Mouse (Mus musculus) testis, adult 2 months (tissue): Measurements from ENCODE around the gene Rnf220. TPM values are rescaled to one million over a fixed set of nuclear protein-coding genes. Genes with fewer than 3 reads are reported as not detected.
A peak's percentile ranks its signal among the peaks of the same experiment; 100 is the strongest.

ENCODE experiments used
- H3K27ac ChIP-seq: fragments of 200-500 bp; 2 replicates; pipeline ENCODE4 v1.5.1; 2012; ENCODE audit warnings: low read depth, low read length; ENCODE audit not compliant: control insufficient read depth, insufficient read depth
- H3K27me3 ChIP-seq: fragments of 200-500 bp; 2 replicates; pipeline ENCODE4 v1.6.1; 2012; ENCODE audit warnings: mild to moderate bottlenecking, low read length, moderate library complexity; ENCODE audit not compliant: control insufficient read depth, insufficient read depth
- H3K36me3 ChIP-seq: fragments of 200-500 bp; 2 replicates; pipeline ENCODE4 v1.6.1; 2012; ENCODE audit warnings: mild to moderate bottlenecking, low read length; ENCODE audit not compliant: control insufficient read depth, insufficient read depth
- H3K4me1 ChIP-seq: fragments of 200-500 bp; 2 replicates; pipeline ENCODE4 v1.6.1; 2012; ENCODE audit warnings: low read length; ENCODE audit not compliant: control insufficient read depth, insufficient read depth
- H3K4me3 ChIP-seq: fragments of 200-500 bp; 2 replicates; pipeline ENCODE4 v1.5.1; 2012; ENCODE audit warnings: low read depth, mild to moderate bottlenecking, low read length, moderate library complexity, mixed read lengths; ENCODE audit not compliant: control insufficient read depth
- CTCF ChIP-seq: fragments of 200-500 bp; IDR thresholded peaks from 2 replicates; pipeline ENCODE4 v1.5.1; 2012; ENCODE audit warnings: low read depth, mild to moderate bottlenecking, inconsistent platforms, low read length, moderate library complexity; ENCODE audit not compliant: control insufficient read depth, insufficient read depth, insufficient replicate concordance
- POLR2A ChIP-seq: fragments of 200-500 bp; IDR thresholded peaks from 2 replicates; pipeline ENCODE4 v1.6.1; 2012; ENCODE audit warnings: low read depth, mild to moderate bottlenecking, inconsistent platforms, low read length, moderate library complexity; ENCODE audit not compliant: control insufficient read depth
- polyA plus RNA-seq: library from polyadenylated mRNA; depleted of rRNA; stranded (reverse); fragments of >200 nt; gene quantifications from 2 replicates; pipeline ENCODE4 v1.2.3, GENCODE M21; 2012

The Rnf220 gene
- polyA plus RNA-seq, 1 experiment = 146 TPM

GRCm38 (mm10) chr4:117527952-117528351 is 31.1 kb upstream of the Rnf220 start:
- no peaks in the 10 kb centered on the region for H3K4me1 ChIP-seq
- TF ChIP-seq POLR2A (no peak), CTCF (peak; percentile 35; the same call in 1 of the 2 replicates)
- no peaks in the 10 kb centered on the region for H3K27me3 ChIP-seq
- no peak overlapping the region for H3K27ac ChIP-seq
- H3K36me3 ChIP-seq = no peaks in the 10 kb centered on the region
- H3K4me3 ChIP-seq = no peak overlapping the region

- Histone ChIP-seq H3K27me3 (no peaks in the 10 kb centered on the region), H3K4me3 (no peak overlapping the region), H3K27ac (no peak overlapping the region)
Measured at GRCm38 (mm10) chr4:117527116-117527899, 30.5 kb upstream of the Rnf220 start.

GRCm38 (mm10) chr4:117525990-117526389 is 29.1 kb upstream of the Rnf220 start:
- TF ChIP-seq CTCF = no peak
- no peaks in the 10 kb centered on the region for H3K36me3 ChIP-seq
- no peaks in the 10 kb centered on the region for H3K27me3 ChIP-seq
- H3K27ac ChIP-seq = no peak overlapping the region
- H3K4me1 ChIP-seq = no peaks in the 10 kb centered on the region
- no peak overlapping the region for H3K4me3 ChIP-seq

More at GRCm38 (mm10) chr4:117527116-117527899, 30.5 kb upstream of the Rnf220 start:
- Histone ChIP-seq H3K4me1 (no peaks in the 10 kb centered on the region), H3K36me3 (no peaks in the 10 kb centered on the region)
- no peak for TF ChIP-seq POLR2A
- TF ChIP-seq CTCF = no peak

GRCm38 (mm10) chr4:117521350-117521749 is 24.5 kb upstream of the Rnf220 start:
- Histone ChIP-seq H3K27me3 (no peaks in the 10 kb centered on the region), H3K27ac (no peak overlapping the region), H3K4me1 (no peaks in the 10 kb centered on the region), H3K36me3 (no peaks in the 10 kb centered on the region), H3K4me3 (no peak overlapping the region)
- TF ChIP-seq POLR2A = no peak

- Histone ChIP-seq H3K36me3 (no peaks in the 10 kb centered on the region), H3K4me1 (no peaks in the 10 kb centered on the region), H3K27me3 (no peaks in the 10 kb centered on the region), H3K4me3 (no peak overlapping the region), H3K27ac (no peak overlapping the region)
- no peak for TF ChIP-seq CTCF
- no peak for TF ChIP-seq POLR2A
Measured at GRCm38 (mm10) chr4:117518246-117518645, 21.4 kb upstream of the Rnf220 start.

- peaks cover 16% of the 10 kb centered on the region for H3K4me1 ChIP-seq
- H3K4me3 ChIP-seq = no peak overlapping the region
- H3K27me3 ChIP-seq = peaks cover 5% of the 10 kb centered on the region
- TF ChIP-seq POLR2A = no peak
- TF ChIP-seq CTCF = no peak
- no peak overlapping the region for H3K27ac ChIP-seq
- H3K36me3 ChIP-seq = no peaks in the 10 kb centered on the region
Measured at GRCm38 (mm10) chr4:117499043-117499442, 2.2 kb upstream of the Rnf220 start.

DNA sequence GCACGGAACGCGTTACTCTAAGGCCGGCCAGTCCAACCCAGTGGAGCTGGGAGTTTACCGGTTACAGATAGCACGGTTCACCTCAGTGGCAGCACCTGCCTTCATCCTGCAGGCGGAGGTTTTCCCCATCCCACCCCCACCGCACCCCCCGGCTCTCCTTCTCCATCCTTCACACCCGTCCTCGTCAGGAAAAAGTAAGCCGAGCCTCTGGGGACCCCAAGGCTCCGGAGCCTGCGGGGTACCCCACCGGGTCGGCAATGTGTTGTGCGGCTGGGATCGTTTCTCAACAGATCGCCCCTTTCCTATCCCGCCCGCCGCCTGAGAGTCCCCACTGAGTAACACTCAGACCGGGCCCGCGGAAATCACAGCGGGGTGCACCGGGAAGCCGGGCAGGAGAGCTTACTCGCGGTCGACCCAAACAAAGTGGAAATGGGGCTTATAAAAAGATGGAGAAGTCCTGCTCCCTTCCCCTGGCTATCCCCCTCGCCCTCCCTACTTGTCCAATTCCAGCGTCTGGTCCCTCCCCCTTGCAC is 917 bp downstream of the Rnf220 start:
- H3K4me3 ChIP-seq = peak overlapping the region; percentile 74
- no peaks in the 10 kb centered on the region for H3K36me3 ChIP-seq
- TF ChIP-seq POLR2A = no peak
- no peak for TF ChIP-seq CTCF
- H3K27me3 ChIP-seq = peaks cover 8% of the 10 kb centered on the region
- peaks cover 24% of the 10 kb centered on the region for H3K4me1 ChIP-seq
- no peak overlapping the region for H3K27ac ChIP-seq
